Mouse (Mus musculus) limb, embryonic 13.5 days (tissue): ENCODE data around the gene Cdk6. TPM values are rescaled to one million over a fixed set of nuclear protein-coding genes. Genes with fewer than 3 reads are reported as not detected.

Source experiments
- ATAC-seq: fragments of 200-750 bp; cut with Nextera tagmentation; 2 replicates; pipeline ENCODE4 v1.8.0; 2017; ENCODE audit warnings: low read depth, moderate number of reproducible peaks, moderate TSS enrichment; ENCODE audit not compliant: low FRiP score
- H3K27ac ChIP-seq: fragments of 300-500 bp; sonication (generic); 2 replicates; pipeline ENCODE4 v1.5.1; 2015; ENCODE audit warnings: inconsistent platforms, mild to moderate bottlenecking, moderate library complexity
- H3K27me3 ChIP-seq: fragments of 300-500 bp; sonication (generic); 2 replicates; pipeline ENCODE4 v1.6.1; 2015; ENCODE audit warnings: mild to moderate bottlenecking, inconsistent platforms
- H3K36me3 ChIP-seq: fragments of 300-500 bp; sonication (generic); 2 replicates; pipeline ENCODE4 v1.6.1; 2015; ENCODE audit warnings: inconsistent platforms, mild to moderate bottlenecking, moderate library complexity
- H3K4me1 ChIP-seq: fragments of 300-500 bp; sonication (generic); 2 replicates; pipeline ENCODE4 v1.6.1; 2015; ENCODE audit warnings: inconsistent platforms
- H3K4me2 ChIP-seq: fragments of 300-500 bp; sonication (generic); replicated peaks from 2 replicates; pipeline ENCODE4 v1.6.1; 2015; ENCODE audit warnings: inconsistent platforms, mild to moderate bottlenecking, moderate library complexity
- H3K4me3 ChIP-seq: fragments of 300-500 bp; sonication (generic); 2 replicates; pipeline ENCODE4 v1.5.1; 2015; ENCODE audit warnings: moderate library complexity, mild to moderate bottlenecking, inconsistent platforms
- H3K9ac ChIP-seq: fragments of 300-500 bp; sonication (generic); 2 replicates; pipeline ENCODE4 v1.6.1; 2015; ENCODE audit warnings: mild to moderate bottlenecking, inconsistent platforms
- H3K9me3 ChIP-seq: fragments of 300-500 bp; sonication (generic); 2 replicates; pipeline ENCODE4 v1.6.1; 2016; ENCODE audit warnings: inconsistent platforms
- WGBS: fragments of 180-500 bp; shearing (Covaris S2); methylation state at CpG from one replicate; pipeline ENCODE4 v1.1.7; 2015; 5-methylcytosine and 5-hydroxymethylcytosine counted together
- polyA plus RNA-seq: library from polyadenylated mRNA; unstranded; fragments of >200 nt; fragmentation: Nextera tagmentation; extraction: Ambion mirVana; gene quantifications from 2 replicates; pipeline ENCODE4 v1.2.1, GENCODE M21; 2015

The Cdk6 gene
- polyA plus RNA-seq, 1 experiment from 2014 or later, result 27.7 TPM

- no peak overlapping the region for H3K4me3 ChIP-seq
- H3K9me3 ChIP-seq, result no peaks in the 10 kb centered on the region
- no peak overlapping the region for H3K4me2 ChIP-seq
- no peak for ATAC-seq
- WGBS, result 83% methylated on average over 15 of the region's 15 CpGs
- H3K27ac ChIP-seq, result no peak overlapping the region
- H3K27me3 ChIP-seq, result no peaks in the 10 kb centered on the region
- H3K36me3 ChIP-seq, result 0 out of 2 replicates have a peak, but pooled peaks cover 3% of the 10 kb centered on the region
- H3K9ac ChIP-seq, result no peak overlapping the region
- H3K4me1 ChIP-seq, result no peaks in the 10 kb centered on the region
These were observed 22.0 kb downstream of the Cdk6 start for GRCm38 (mm10) chr5:3363036-3363983.

GRCm38 (mm10) chr5:3367045-3367444 is 25.8 kb downstream of the Cdk6 start:
- H3K36me3 ChIP-seq, result 0 out of 2 replicates have a peak, but pooled peaks cover 3% of the 10 kb centered on the region
- 0 out of 2 replicates have a peak, but pooled peaks cover 3% of the 10 kb centered on the region for H3K4me1 ChIP-seq
- no peak overlapping the region for H3K4me3 ChIP-seq
- no peak overlapping the region for H3K27ac ChIP-seq
- WGBS, result 92% methylated on average over 4 of the region's 4 CpGs
- no peak for ATAC-seq
- no peak overlapping the region for H3K4me2 ChIP-seq
- H3K9ac ChIP-seq, result no peak overlapping the region
- H3K27me3 ChIP-seq, result no peaks in the 10 kb centered on the region
- no peaks in the 10 kb centered on the region for H3K9me3 ChIP-seq

DNA sequence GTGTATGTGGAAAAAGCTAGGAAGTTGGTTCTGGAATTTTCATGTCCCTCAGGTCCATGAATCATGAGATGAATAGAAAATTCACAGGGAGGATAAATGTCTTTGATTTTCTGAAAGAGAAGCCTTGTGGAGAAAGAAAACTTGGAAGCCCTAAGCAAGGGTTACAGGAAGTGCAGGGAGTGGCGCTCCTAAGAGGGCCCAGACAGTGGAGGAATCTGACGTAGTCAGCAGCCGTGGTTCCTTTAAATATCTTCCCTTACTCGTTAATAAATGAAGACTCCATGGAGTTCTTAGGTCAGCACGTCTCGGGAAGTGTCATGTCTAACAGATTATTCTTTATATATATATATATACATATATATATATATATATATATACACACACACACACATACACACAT is 28.0 kb downstream of the Cdk6 start:
- 0 out of 2 replicates have a peak, but pooled peaks cover 3% of the 10 kb centered on the region for H3K36me3 ChIP-seq

GRCm38 (mm10) chr5:3371212-3371611 is 29.9 kb downstream of the Cdk6 start:
- Histone ChIP-seq H3K4me2 (no peak overlapping the region), H3K4me1 (peaks cover 21% of the 10 kb centered on the region), H3K36me3 (0 out of 2 replicates have a peak, but pooled peaks cover 3% of the 10 kb centered on the region), H3K27me3 (no peaks in the 10 kb centered on the region), H3K4me3 (no peak overlapping the region), H3K9me3 (no peaks in the 10 kb centered on the region), H3K9ac (no peak overlapping the region), H3K27ac (no peak overlapping the region)
- WGBS, result 84% methylated on average over 2 of the region's 2 CpGs
- ATAC-seq, result no peak

More for the DNA sequence above, 28.0 kb downstream of the Cdk6 start:
- 64% methylated on average over 6 of the region's 6 CpGs for WGBS
- Histone ChIP-seq H3K4me1 (peaks cover 15% of the 10 kb centered on the region), H3K4me2 (no peak overlapping the region), H3K9ac (no peak overlapping the region), H3K9me3 (no peaks in the 10 kb centered on the region), H3K27me3 (no peaks in the 10 kb centered on the region), H3K27ac (no peak overlapping the region), H3K4me3 (no peak overlapping the region)
- no peak for ATAC-seq

- H3K36me3 ChIP-seq, result 0 out of 2 replicates have a peak, but pooled peaks cover under 1% of the 10 kb centered on the region
- peaks cover 24% of the 10 kb centered on the region for H3K4me1 ChIP-seq
- H3K9me3 ChIP-seq, result no peaks in the 10 kb centered on the region
- 89% methylated on average over 10 of the region's 10 CpGs for WGBS
- H3K4me3 ChIP-seq, result no peak overlapping the region
- no peaks in the 10 kb centered on the region for H3K27me3 ChIP-seq
- ATAC-seq, result no peak
- H3K27ac ChIP-seq, result no peak overlapping the region
- no peak overlapping the region for H3K9ac ChIP-seq
- H3K4me2 ChIP-seq, result no peak overlapping the region
These were observed 31.9 kb downstream of the Cdk6 start for GRCm38 (mm10) chr5:3373170-3373569.

GRCm38 (mm10) chr5:3374763-3375162 is 33.5 kb downstream of the Cdk6 start:
- Histone ChIP-seq H3K9ac (no peak overlapping the region), H3K27me3 (no peaks in the 10 kb centered on the region), H3K4me2 (no peak overlapping the region), H3K27ac (no peak overlapping the region), H3K4me3 (no peak overlapping the region), H3K36me3 (no peaks in the 10 kb centered on the region), H3K4me1 (peaks cover 24% of the 10 kb centered on the region), H3K9me3 (no peaks in the 10 kb centered on the region)
- WGBS, result 82% methylated on average over 10 of the region's 10 CpGs
- ATAC-seq, result no peak

- WGBS, result 83% methylated on average over 2 of the region's 2 CpGs
- H3K4me2 ChIP-seq, result no peak overlapping the region
- H3K36me3 ChIP-seq, result no peaks in the 10 kb centered on the region
- no peaks in the 10 kb centered on the region for H3K9me3 ChIP-seq
- no peak for ATAC-seq
- H3K27ac ChIP-seq, result no peak overlapping the region
- H3K4me1 ChIP-seq, result peaks cover 24% of the 10 kb centered on the region
- no peak overlapping the region for H3K4me3 ChIP-seq
- no peaks in the 10 kb centered on the region for H3K27me3 ChIP-seq
- no peak overlapping the region for H3K9ac ChIP-seq
These were observed 34.9 kb downstream of the Cdk6 start for GRCm38 (mm10) chr5:3376167-3376566.

DNA sequence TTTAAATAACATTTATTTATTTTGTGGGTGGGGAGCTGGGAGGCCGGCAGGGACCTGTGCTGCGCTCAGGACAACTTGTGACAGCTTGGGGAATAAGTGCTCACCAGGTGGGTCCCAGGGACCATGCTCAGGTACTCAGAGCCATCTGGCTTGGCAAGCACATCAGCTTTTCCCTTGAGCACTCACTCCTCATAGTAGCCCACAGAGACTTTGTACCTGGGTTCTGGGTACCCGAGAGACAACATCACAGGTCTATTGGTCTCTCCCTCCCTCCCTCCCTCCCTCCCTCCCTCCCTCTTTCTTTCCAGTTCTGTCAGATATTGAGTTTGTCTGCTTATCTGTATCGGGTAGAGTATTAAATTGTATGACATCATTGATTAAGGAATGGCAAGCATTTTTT is 38.0 kb downstream of the Cdk6 start:
- H3K4me1 ChIP-seq, result peaks cover 18% of the 10 kb centered on the region
- no peaks in the 10 kb centered on the region for H3K36me3 ChIP-seq
- WGBS, result 77% methylated on average over 4 of the region's 4 CpGs
- no peak overlapping the region for H3K4me2 ChIP-seq
- no peak overlapping the region for H3K4me3 ChIP-seq
- no peaks in the 10 kb centered on the region for H3K27me3 ChIP-seq
- ATAC-seq, result no peak
- H3K9ac ChIP-seq, result no peak overlapping the region
- H3K27ac ChIP-seq, result no peak overlapping the region
- H3K9me3 ChIP-seq, result no peaks in the 10 kb centered on the region

GRCm38 (mm10) chr5:3380692-3381233 is 39.5 kb downstream of the Cdk6 start:
- Histone ChIP-seq H3K4me1 (peaks cover 17% of the 10 kb centered on the region), H3K36me3 (no peaks in the 10 kb centered on the region), H3K4me2 (no peak overlapping the region), H3K9ac (no peak overlapping the region), H3K27me3 (no peaks in the 10 kb centered on the region), H3K9me3 (no peaks in the 10 kb centered on the region), H3K27ac (no peak overlapping the region), H3K4me3 (no peak overlapping the region)
- ATAC-seq, result no peak
- 75% methylated on average over 9 of the region's 9 CpGs for WGBS

GRCm38 (mm10) chr5:3381795-3382194 is 40.5 kb downstream of the Cdk6 start:
- ATAC-seq, result no peak
- no peaks in the 10 kb centered on the region for H3K9me3 ChIP-seq
- H3K9ac ChIP-seq, result no peak overlapping the region
- no peak overlapping the region for H3K4me3 ChIP-seq
- WGBS, result 81% methylated on average over 8 of the region's 8 CpGs
- H3K36me3 ChIP-seq, result no peaks in the 10 kb centered on the region
- no peak overlapping the region for H3K27ac ChIP-seq
- no peaks in the 10 kb centered on the region for H3K27me3 ChIP-seq
- peaks cover 28% of the 10 kb centered on the region for H3K4me1 ChIP-seq
- H3K4me2 ChIP-seq, result no peak overlapping the region

GRCm38 (mm10) chr5:3382343-3383040 is 41.2 kb downstream of the Cdk6 start:
- peaks cover 25% of the 10 kb centered on the region for H3K4me1 ChIP-seq
- H3K4me3 ChIP-seq, result no peak overlapping the region
- H3K9ac ChIP-seq, result no peak overlapping the region
- no peak overlapping the region for H3K4me2 ChIP-seq
- H3K27ac ChIP-seq, result no peak overlapping the region
- WGBS, result 80% methylated on average over 13 of the region's 13 CpGs
- H3K9me3 ChIP-seq, result no peaks in the 10 kb centered on the region
- ATAC-seq, result no peak
- H3K27me3 ChIP-seq, result no peaks in the 10 kb centered on the region
- no peaks in the 10 kb centered on the region for H3K36me3 ChIP-seq

DNA sequence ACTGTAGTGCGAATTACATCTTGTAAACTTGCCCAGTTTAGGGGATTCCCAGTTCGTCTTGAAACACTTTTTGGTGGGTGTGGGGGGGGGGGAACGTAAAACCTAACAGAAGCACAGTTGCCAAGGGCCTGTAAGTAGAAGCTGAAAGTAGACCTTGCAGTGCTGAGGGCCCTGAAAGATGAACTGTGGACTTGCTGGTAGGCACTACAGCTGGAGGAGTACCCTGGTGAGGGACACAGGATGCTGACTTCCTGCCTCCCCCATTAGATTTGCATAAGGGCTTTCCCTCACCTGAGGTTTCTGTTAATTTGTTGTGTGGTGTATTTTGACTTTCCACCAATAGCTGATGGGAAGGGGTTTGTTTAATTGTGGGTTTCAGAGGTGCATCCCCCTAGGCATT is 42.3 kb downstream of the Cdk6 start:
- no peak for ATAC-seq
- Histone ChIP-seq H3K4me3 (no peak overlapping the region), H3K9me3 (no peaks in the 10 kb centered on the region), H3K36me3 (no peaks in the 10 kb centered on the region), H3K27ac (no peak overlapping the region), H3K27me3 (no peaks in the 10 kb centered on the region), H3K4me1 (peaks cover 25% of the 10 kb centered on the region), H3K9ac (no peak overlapping the region), H3K4me2 (no peak overlapping the region)
- 53% methylated on average over 3 of the region's 3 CpGs for WGBS
